Mouse (Mus musculus) small intestine, adult 2 months (tissue): ENCODE data around the gene Psrc1.

Source experiments
- CTCF ChIP-seq: fragments of 200-500 bp; IDR thresholded peaks from 2 replicates; pipeline ENCODE4 v1.5.1; 2012; ENCODE audit warnings: low read depth, mild to moderate bottlenecking, control low read depth, inconsistent platforms, low read length, moderate library complexity, mixed read lengths; ENCODE audit not compliant: insufficient replicate concordance, insufficient read length; ENCODE audit errors: extremely low read depth
- POLR2A ChIP-seq: fragments of 200-500 bp; IDR thresholded peaks from 2 replicates; pipeline ENCODE4 v1.6.1; 2012; ENCODE audit warnings: low read depth, mild to moderate bottlenecking, control low read depth, inconsistent platforms, low read length, moderate library complexity

- TF ChIP-seq CTCF: no peak
- no peak for TF ChIP-seq POLR2A
Measured at GRCm38 (mm10) chr3:108384425-108384824, 786 bp downstream of the Psrc1 start.
